9 mouse cellular contexts compared by ENCODE assay signal in the genomic region with DNA sequence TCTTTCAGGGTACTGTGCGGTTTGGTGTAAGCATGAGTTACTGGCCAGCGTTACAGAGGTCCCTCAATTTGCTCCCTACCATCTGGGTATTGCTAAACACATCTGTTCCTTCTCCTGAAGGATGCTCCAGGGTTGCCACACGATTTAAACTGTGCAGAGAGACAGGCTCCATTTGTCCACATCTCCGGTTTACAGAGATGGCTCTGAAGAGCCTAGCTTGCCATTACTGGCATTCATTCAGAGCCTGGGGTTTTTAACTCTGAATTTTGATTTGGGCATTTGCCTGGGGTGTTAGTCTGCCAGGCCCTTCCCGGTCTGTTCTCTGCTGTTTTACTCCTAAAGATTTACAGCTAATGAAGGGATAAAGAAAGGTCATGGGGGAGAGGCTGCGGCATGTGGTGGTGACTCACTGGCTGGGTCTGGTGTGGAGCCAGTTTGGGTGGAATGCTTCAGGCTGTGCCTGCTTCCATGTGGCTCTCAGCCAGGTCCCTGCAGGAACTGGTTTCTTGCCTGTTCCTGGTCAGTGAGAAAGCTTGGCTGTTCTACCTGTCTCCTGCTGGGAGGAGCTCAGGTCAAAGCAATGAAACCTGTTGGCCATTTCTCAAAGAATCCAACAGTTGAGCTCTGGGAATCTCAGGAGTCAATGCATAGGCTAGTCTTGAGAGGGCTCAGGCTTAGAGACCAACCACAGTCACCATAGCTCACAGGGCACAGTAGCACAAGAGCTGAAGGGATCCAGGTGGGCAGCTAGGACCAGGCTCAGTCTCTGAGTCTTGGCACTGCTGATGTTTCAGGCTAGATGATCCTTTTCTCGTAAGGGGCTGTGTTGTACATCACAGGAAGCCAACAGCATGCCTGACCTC.
A peak's percentile ranks its signal among the peaks of the same experiment; 100 is the strongest.
DNase-seq lines count a peak whose midpoint lies in the region; ATAC-seq lines count a peak whose summit lies in the region.
"Had no signal": no experiment of that assay in that cellular context is flagged by ENCODE, and none has a peak within 500 bp of the region (broad histone marks: within the 10 kb centered on the region; RNA-seq: fewer than 3 reads in every experiment).

No protein-coding gene starts in this region.

- H3K36me3 ChIP-seq in forebrain, embryonic 16.5 days (ENCODE audit: control insufficient read depth, insufficient read depth), result no peaks in the 10 kb centered on the region
- H3K36me3 ChIP-seq in hindbrain, embryonic 10.5 days, result no peaks in the 10 kb centered on the region
- no peaks in the 10 kb centered on the region for H3K36me3 ChIP-seq in neural tube, embryonic 15.5 days

- H3K9me3 ChIP-seq in forebrain, embryonic 16.5 days (ENCODE audit: control insufficient read depth, low read length), result no peaks in the 10 kb centered on the region
- no peaks in the 10 kb centered on the region for H3K9me3 ChIP-seq in hindbrain, embryonic 10.5 days
- no peaks in the 10 kb centered on the region for H3K9me3 ChIP-seq in neural tube, embryonic 15.5 days (replicated peaks)

- no peak overlapping the region for H3K4me2 ChIP-seq in forebrain, embryonic 16.5 days (ENCODE audit: low read length)
- no peak overlapping the region for H3K4me2 ChIP-seq in neural tube, embryonic 15.5 days

- WGBS in forebrain, embryonic 16.5 days, result 30% methylated on average over 7 of the region's 7 CpGs
- 66% methylated on average over 7 of the region's 7 CpGs for WGBS in hindbrain, embryonic 10.5 days
- WGBS in neural tube, embryonic 15.5 days, result 25% methylated on average over 7 of the region's 7 CpGs

- peaks cover 23% of the 10 kb centered on the region; the same call in 1 of the 2 replicates for H3K4me1 ChIP-seq in forebrain, embryonic 16.5 days (replicated peaks; ENCODE audit: control insufficient read depth, insufficient read depth, low read length)
- peaks cover 20% of the 10 kb centered on the region for H3K4me1 ChIP-seq in hindbrain, embryonic 10.5 days (replicated peaks)
- H3K4me1 ChIP-seq in neural tube, embryonic 15.5 days, result peaks cover 18% of the 10 kb centered on the region

- peak; percentile 80 for ATAC-seq in forebrain, embryonic 16.5 days
- peak; percentile 85 for ATAC-seq in neural tube, embryonic 15.5 days (ENCODE audit: low FRiP score)

- no peak overlapping the region for H3K4me3 ChIP-seq in forebrain, embryonic 16.5 days (replicated peaks; ENCODE audit: low read length)
- H3K4me3 ChIP-seq in hindbrain, embryonic 10.5 days, result no peak overlapping the region
- H3K4me3 ChIP-seq in neural tube, embryonic 15.5 days (replicated peaks), result no peak overlapping the region

- H3K9ac ChIP-seq in forebrain, embryonic 16.5 days (replicated peaks; ENCODE audit: low read depth, low read length), result no peak overlapping the region
- H3K9ac ChIP-seq in neural tube, embryonic 15.5 days (replicated peaks), result no peak overlapping the region
- H3K9ac ChIP-seq: liver, embryonic 14.5 days had no signal

- peak; percentile 98 for DNase-seq in NIH3T3 (ENCODE audit: low read depth)
- peak; percentile 93 to 95 for DNase-seq in adrenal gland, postnatal 36 days
- no peak for DNase-seq in hindbrain, embryonic 10.5 days (ENCODE audit: low spot score)
- peak; percentile 45 for DNase-seq in layer of hippocampus, adult 9-11 months
- DNase-seq in thymus, postnatal 36 days, result no peak
- DNase-seq in spleen, postnatal 10 days (ENCODE audit: low spot score in 2 of 2), result no peak

- no peaks in the 10 kb centered on the region for H3K27me3 ChIP-seq in forebrain, embryonic 16.5 days (replicated peaks; ENCODE audit: control insufficient read depth, insufficient read depth, low read length)
- H3K27me3 ChIP-seq in hindbrain, embryonic 10.5 days (ENCODE audit: insufficient read depth, poor library complexity, severe bottlenecking), result no peaks in the 10 kb centered on the region
- no peaks in the 10 kb centered on the region for H3K27me3 ChIP-seq in neural tube, embryonic 15.5 days (replicated peaks)

- peak overlapping the region; percentile 19; the same call in 1 of the 2 replicates for H3K27ac ChIP-seq in forebrain, embryonic 16.5 days (ENCODE audit: low read length)
- H3K27ac ChIP-seq in hindbrain, embryonic 10.5 days, result peak overlapping the region; percentile 56
- 0 out of 2 replicates have a peak overlapping the region, but pooled peaks have one; percentile 23 for H3K27ac ChIP-seq in neural tube, embryonic 15.5 days (replicated peaks)
- H3K27ac ChIP-seq: liver, embryonic 14.5 days had no signal

Comparison
In these comparisons a context has a peak if more than half of its experiments do, and no peak if none do; other contexts are left out.
1. DNase-seq: peak in NIH3T3 (single experiment), adrenal gland, postnatal 36 days (2 of 2) and layer of hippocampus, adult 9-11 months (single experiment); none in hindbrain, embryonic 10.5 days (single experiment), thymus, postnatal 36 days (0 of 2) and spleen, postnatal 10 days (0 of 2).
2. Peak in every context shown above with its lines, with median percentiles within 50 percentile points of each other: H3K27ac ChIP-seq.